In the genomic region with DNA sequence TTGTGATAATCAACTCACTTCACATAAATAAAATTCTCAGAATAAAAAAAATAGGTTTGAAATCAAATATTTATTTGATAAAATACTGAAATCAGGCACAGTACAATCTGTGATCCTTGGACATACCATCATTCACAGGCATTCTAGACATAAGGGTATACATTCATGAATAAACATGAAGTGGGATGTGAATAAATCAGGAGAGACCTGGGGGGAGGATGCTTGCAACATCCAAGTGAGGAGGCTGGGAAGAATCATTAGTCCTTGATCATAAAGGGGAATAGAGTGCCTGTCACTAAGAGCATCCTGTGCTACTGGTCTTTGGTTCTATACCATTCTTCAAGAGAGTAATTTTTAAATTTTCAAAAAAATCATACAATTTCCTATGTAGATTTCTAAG, we compare ENCODE assay signal across 21 mouse cellular contexts.
"Had no signal": no experiment of that assay in that cellular context is flagged by ENCODE, and none has a peak within 500 bp of the region (broad histone marks: within the 10 kb centered on the region; RNA-seq: fewer than 3 reads in every experiment).

No protein-coding gene starts in this region.

- H3K27ac ChIP-seq: kidney, postnatal 0 days; layer of hippocampus, adult 2 months; limb, embryonic 10.5 days; limb, embryonic 13.5 days; liver, embryonic 12.5 days; liver, embryonic 15.5 days; lung, embryonic 15.5 days; midbrain, embryonic 10.5 days; neural tube, embryonic 13.5 days had no signal

- H3K36me3 ChIP-seq: limb, embryonic 10.5 days; limb, embryonic 13.5 days; liver, embryonic 12.5 days; liver, embryonic 15.5 days; lung, embryonic 15.5 days; midbrain, embryonic 10.5 days; neural tube, embryonic 13.5 days had no signal

- DNase-seq: kidney, adult 2 months; kidney, postnatal 25 days; layer of hippocampus, adult 9-11 months; liver; lung, adult 18-20 months; lung, postnatal 10 days; lung, postnatal 36 days; thymus, adult 18-20 months; thymus, postnatal 36 days had no signal

- H3K4me3 ChIP-seq: layer of hippocampus, adult 2 months; limb, embryonic 10.5 days; limb, embryonic 13.5 days; liver, embryonic 12.5 days; liver, embryonic 15.5 days; lung, embryonic 15.5 days; megakaryocyte, embryonic 14.5 days; midbrain, embryonic 10.5 days; myocyte; neural tube, embryonic 13.5 days had no signal

- ATAC-seq: intestine, postnatal 0 days; liver, embryonic 12.5 days had no signal

- H3K9me3 ChIP-seq: limb, embryonic 10.5 days; limb, embryonic 13.5 days; liver, embryonic 12.5 days; liver, embryonic 15.5 days; lung, embryonic 15.5 days; megakaryocyte, embryonic 14.5 days; midbrain, embryonic 10.5 days; neural tube, embryonic 13.5 days had no signal

- H3K4me1 ChIP-seq: limb, embryonic 10.5 days; limb, embryonic 13.5 days; liver, embryonic 12.5 days; liver, embryonic 15.5 days; lung, embryonic 15.5 days; megakaryocyte, embryonic 14.5 days; midbrain, embryonic 10.5 days; neural tube, embryonic 13.5 days had no signal

- H3K9ac ChIP-seq: limb, embryonic 13.5 days; liver, embryonic 12.5 days; liver, embryonic 15.5 days; lung, embryonic 15.5 days; neural tube, embryonic 13.5 days had no signal

- H3K4me2 ChIP-seq: limb, embryonic 13.5 days; liver, embryonic 12.5 days; liver, embryonic 15.5 days; lung, embryonic 15.5 days; neural tube, embryonic 13.5 days had no signal

- H3K27me3 ChIP-seq: limb, embryonic 13.5 days; liver, embryonic 12.5 days; liver, embryonic 15.5 days; lung, embryonic 15.5 days; megakaryocyte, embryonic 14.5 days; neural tube, embryonic 13.5 days had no signal
